ENCODE assay signal across 12 mouse cellular contexts in the genomic region with DNA sequence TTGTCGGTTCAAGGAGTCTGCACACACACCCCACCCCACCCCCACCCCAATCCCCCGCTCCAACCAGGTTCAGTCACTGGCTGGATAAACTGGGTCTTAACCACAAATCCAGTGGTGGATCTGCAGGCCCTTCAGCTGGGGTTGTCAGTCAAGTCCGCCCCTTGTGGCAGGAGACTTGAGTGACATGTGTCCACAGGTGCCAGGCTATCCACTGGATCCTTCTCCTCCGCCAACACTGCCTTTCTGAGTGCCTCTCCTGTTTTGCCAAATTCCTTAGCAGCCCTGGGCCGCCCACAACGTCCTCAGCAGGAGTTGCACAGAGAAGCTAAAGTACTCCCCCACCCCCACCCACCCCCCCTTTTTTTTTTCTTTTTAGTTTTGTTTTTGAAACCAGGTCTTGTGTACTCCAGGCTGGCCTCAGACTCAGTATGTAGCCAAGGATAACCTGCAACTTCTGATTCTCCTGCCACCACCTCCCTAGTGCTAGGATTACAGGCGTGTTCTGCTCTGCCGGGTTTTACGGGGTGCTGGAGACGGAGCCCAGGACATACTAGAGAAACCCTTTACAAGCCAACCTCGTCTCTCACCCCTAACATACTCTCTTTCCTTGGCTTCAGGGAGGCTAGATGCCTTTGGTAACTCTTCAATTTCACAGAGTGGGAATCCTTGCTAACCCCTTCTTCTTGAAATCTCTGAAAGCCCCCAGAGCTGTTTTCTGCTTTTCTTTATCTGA. TPM values are rescaled to one million over a fixed set of nuclear protein-coding genes. Genes with fewer than 3 reads are reported as not detected.
A peak's percentile ranks its signal among the peaks of the same experiment; 100 is the strongest.
DNase-seq lines count a peak whose midpoint lies in the region; ATAC-seq and TF ChIP-seq lines count a peak whose summit lies in the region.
"Had no signal": no experiment of that assay in that cellular context is flagged by ENCODE, and none has a peak within 500 bp of the region (broad histone marks: within the 10 kb centered on the region; RNA-seq: fewer than 3 reads in every experiment).

No protein-coding gene starts in this region.

- H3ac ChIP-seq in myocyte (ENCODE audit: control insufficient read depth, insufficient read length): no peak overlapping the region

- no peak for TF ChIP-seq POLR2A in myocyte (IDR thresholded peaks at IDR 0.05; ENCODE audit: insufficient read length, low read depth)

- no peak overlapping the region for H3K4me2 ChIP-seq in midbrain, postnatal 0 days (ENCODE audit: low read depth, low read length, poor library complexity, severe bottlenecking)
- H3K4me2 ChIP-seq in midbrain, embryonic 15.5 days: no peak overlapping the region
- H3K4me2 ChIP-seq in myocyte (ENCODE audit: low read depth): peak overlapping the region; percentile 79
- H3K4me2 ChIP-seq in intestine, embryonic 16.5 days (ENCODE audit: low read depth, low read length): no peak overlapping the region
- H3K4me2 ChIP-seq: midbrain, embryonic 11.5 days had no signal

- H3K36me3 ChIP-seq in midbrain, postnatal 0 days (ENCODE audit: insufficient read depth, low read length): no peaks in the 10 kb centered on the region
- H3K36me3 ChIP-seq in midbrain, embryonic 15.5 days (replicated peaks): no peaks in the 10 kb centered on the region
- no peaks in the 10 kb centered on the region for H3K36me3 ChIP-seq in myocyte (ENCODE audit: control insufficient read depth, insufficient read depth)
- H3K36me3 ChIP-seq in intestine, embryonic 16.5 days (ENCODE audit: control insufficient read depth, insufficient read depth, low read length): no peaks in the 10 kb centered on the region

- no peak overlapping the region for H3K9ac ChIP-seq in midbrain, postnatal 0 days (replicated peaks; ENCODE audit: low read length, poor library complexity, severe bottlenecking)
- H3K9ac ChIP-seq in midbrain, embryonic 15.5 days: no peak overlapping the region
- no peak overlapping the region for H3K9ac ChIP-seq in intestine, embryonic 16.5 days (ENCODE audit: low read depth, low read length)

- no peak overlapping the region for H3K4me3 ChIP-seq in midbrain, postnatal 0 days (ENCODE audit: low read depth, low read length)
- H3K4me3 ChIP-seq in midbrain, embryonic 15.5 days: no peak overlapping the region
- H3K4me3 ChIP-seq in myocyte: peak overlapping the region; percentile 22
- H3K4me3 ChIP-seq in intestine, embryonic 16.5 days (ENCODE audit: low read length): no peak overlapping the region

- WGBS in midbrain, postnatal 0 days: 76% methylated on average over 11 of the region's 11 CpGs
- 63% methylated on average over 11 of the region's 11 CpGs for WGBS in midbrain, embryonic 15.5 days
- 68% methylated on average over 11 of the region's 11 CpGs for WGBS in intestine, embryonic 16.5 days

- no peaks in the 10 kb centered on the region for H3K9me3 ChIP-seq in midbrain, postnatal 0 days (ENCODE audit: low read length)
- no peaks in the 10 kb centered on the region for H3K9me3 ChIP-seq in midbrain, embryonic 15.5 days
- H3K9me3 ChIP-seq in intestine, embryonic 16.5 days (ENCODE audit: control insufficient read depth, low read length): no peaks in the 10 kb centered on the region

- no peaks in the 10 kb centered on the region for H3K27me3 ChIP-seq in midbrain, postnatal 0 days (ENCODE audit: insufficient read depth, low read length)
- H3K27me3 ChIP-seq in midbrain, embryonic 15.5 days (replicated peaks): no peaks in the 10 kb centered on the region
- no peaks in the 10 kb centered on the region for H3K27me3 ChIP-seq in myocyte (ENCODE audit: control insufficient read depth, insufficient read depth, insufficient read length)
- no peaks in the 10 kb centered on the region for H3K27me3 ChIP-seq in intestine, embryonic 16.5 days (replicated peaks; ENCODE audit: control insufficient read depth, insufficient read depth, low read length)

- DNase-seq in frontal cortex, postnatal 10 days (ENCODE audit: low spot score in 2 of 2): no peak
- no peak for DNase-seq in midbrain, postnatal 0 days (ENCODE audit: low spot score)
- peak; percentile 15 to 59 for DNase-seq in gastrocnemius, adult 8-10 months (ENCODE audit: low spot score in 2 of 2)
- DNase-seq: kidney, postnatal 14 days; left cerebral cortex, postnatal 4 days had no signal

- H3K27ac ChIP-seq in midbrain, postnatal 0 days (ENCODE audit: low read depth, low read length): no peak overlapping the region
- H3K27ac ChIP-seq in midbrain, embryonic 15.5 days: no peak overlapping the region
- H3K27ac ChIP-seq in intestine, embryonic 16.5 days (ENCODE audit: low read length): no peak overlapping the region

- TF ChIP-seq CTCF in midbrain, postnatal 0 days (IDR thresholded peaks at IDR 0.05): 0 out of 2 replicates have a peak, but pooled peaks have one; percentile 8

- 0 out of 2 replicates have a peak, but pooled peaks cover 2% of the 10 kb centered on the region for H3K4me1 ChIP-seq in midbrain, postnatal 0 days (ENCODE audit: insufficient read depth, low read length)
- H3K4me1 ChIP-seq in midbrain, embryonic 15.5 days: peaks cover 8% of the 10 kb centered on the region; the same call in 1 of the 2 replicates
- H3K4me1 ChIP-seq in intestine, embryonic 16.5 days (ENCODE audit: control insufficient read depth, insufficient read depth, low read length): no peaks in the 10 kb centered on the region

- no peaks in the 10 kb centered on the region for H3K79me2 ChIP-seq in myocyte (ENCODE audit: control insufficient read depth, insufficient read depth)

- ATAC-seq in frontal cortex, adult (ENCODE audit: low TSS enrichment): peak; percentile 50; the same call in 1 of the 2 replicates
- no peak for ATAC-seq in midbrain, postnatal 0 days (ENCODE audit: low FRiP score)
- no peak for ATAC-seq in midbrain, embryonic 15.5 days (replicated peaks)
- ATAC-seq in monocyte, adult 5-6 weeks (replicated peaks; ENCODE audit: insufficient number of reproducible peaks, low FRiP score, low TSS enrichment, poor library complexity, severe bottlenecking): no peak
- no peak for ATAC-seq in intestine, embryonic 16.5 days
- ATAC-seq: hindbrain, embryonic 16.5 days had no signal

TF ChIP-seq in myocyte, 11 proteins besides CTCF, POLR2A, EP300 and RAD21:
- TF ChIP-seq TCF12 (IDR thresholded peaks at IDR 0.05; ENCODE audit: insufficient read depth, poor library complexity, severe bottlenecking) (peak; percentile 83), MYOG (IDR thresholded peaks at IDR 0.05; ENCODE audit: control insufficient read depth in 1 of 3, insufficient read depth in 1 of 3, insufficient read length in 2 of 3, low read depth in 2 of 3) (peak in 2 of 3 experiments; percentile 39 to 85), POLR2AphosphoS2 (IDR thresholded peaks at IDR 0.05; ENCODE audit: insufficient read length, low read depth) (no peak), MAX (IDR thresholded peaks at IDR 0.05; ENCODE audit: low read depth) (no peak), TCF3 (IDR thresholded peaks at IDR 0.05; ENCODE audit: insufficient read length, low read depth) (peak; percentile 95), MYOD1 (IDR thresholded peaks at IDR 0.05; ENCODE audit: control insufficient read depth in 1 of 3, insufficient read length in 2 of 3, low read depth in 2 of 3) (peak; percentile 100)

RNA-seq across cellular contexts. Expression of a gene that starts 57.2 kb away (rescaled TPM):
- total RNA-seq in midbrain, postnatal 0 days (2014; rRNA removed): 40.2 and 61.8 TPM in 2 replicates
- 20.4 and 24.4 TPM in 2 replicates for polyA plus RNA-seq in midbrain, postnatal 0 days (2015; fragmentation: Nextera tagmentation; extraction: Ambion mirVana)
- polyA plus RNA-seq in midbrain, embryonic 15.5 days (2015; fragmentation: Nextera tagmentation; extraction: Ambion mirVana): 37.0 and 41.3 TPM in 2 replicates
- total RNA-seq in gastrocnemius, adult 8-10 months (2022): 10 to 100 TPM; 16.5 to 21.0 (median 18.7) TPM
- polyA plus RNA-seq in myocyte (2012; fragmentation: generic; extraction: Trizol): 4.2 TPM
- 35.3 to 65.8 TPM (median 39.4 TPM) in 3 replicates for total RNA-seq in monocyte, adult 5-6 weeks (2017)
- 17.9 and 20.7 TPM in 2 replicates for polyA plus RNA-seq in intestine, embryonic 16.5 days (2015; fragmentation: Nextera tagmentation; extraction: Ambion mirVana)

Comparison
In these comparisons a context has a peak if more than half of its experiments do, and no peak if none do; other contexts are left out.
1. DNase-seq: peak in gastrocnemius, adult 8-10 months (2 of 2); none in frontal cortex, postnatal 10 days (0 of 2) and midbrain, postnatal 0 days (single experiment).